Mouse (Mus musculus): ENCODE measurements around the gene Ramp1. TPM values are rescaled to one million over a fixed set of nuclear protein-coding genes. Genes with fewer than 3 reads are reported as not detected.

Ramp1 gene
- 20.2 and 20.9 TPM in 2 replicates for polyA plus RNA-seq (2016; fragmentation: Nextera tagmentation; extraction: Ambion mirVana)

- peak within 1 kb of the TSS; percentile 77 for H3K9ac ChIP-seq
- H3K27ac ChIP-seq (ENCODE audit: poor library complexity, severe bottlenecking), result no peak within 1 kb of the TSS
- H3K9me3 ChIP-seq (replicated peaks), result no peaks in the 10 kb centered on the region
- 3% methylated on average over 36 of the region's 37 CpGs for WGBS
- peak within 1 kb of the TSS; percentile 56 for H3K4me3 ChIP-seq
- peak; percentile 51; the same call in 1 of the 2 replicates for ATAC-seq (ENCODE audit: insufficient number of reproducible peaks, low FRiP score)
- peak within 1 kb of the TSS; percentile 83 for H3K4me2 ChIP-seq
- H3K36me3 ChIP-seq, result no peaks in the 10 kb centered on the region
- H3K27me3 ChIP-seq (replicated peaks), result 0 out of 2 replicates have a peak, but pooled peaks cover 7% of the 10 kb centered on the region
- peaks cover 42% of the 10 kb centered on the region for H3K4me1 ChIP-seq (replicated peaks)
Observed at GRCm38 (mm10) chr1:91179533-91180173, at the start of gene Ramp1. TSS of gene Ramp1 (plus strand) at chr1:91179822.

GRCm38 (mm10) chr1:91137036-91137435 is 42.6 kb upstream of the Ramp1 start:
- Histone ChIP-seq H3K27ac (ENCODE audit: poor library complexity, severe bottlenecking) (no peak overlapping the region), H3K9ac (no peak overlapping the region), H3K9me3 (replicated peaks) (no peaks in the 10 kb centered on the region), H3K27me3 (replicated peaks) (no peaks in the 10 kb centered on the region), H3K36me3 (no peaks in the 10 kb centered on the region), H3K4me3 (no peak overlapping the region), H3K4me1 (replicated peaks) (no peaks in the 10 kb centered on the region), H3K4me2 (no peak overlapping the region)
- WGBS, result 86% methylated on average over 2 of the region's 2 CpGs
- ATAC-seq (ENCODE audit: insufficient number of reproducible peaks, low FRiP score), result no peak

GRCm38 (mm10) chr1:91144813-91145212 is 34.8 kb upstream of the Ramp1 start, which contains the start of gene Rbm44:
TSS of gene Rbm44 (plus strand) at chr1:91145089.
- H3K4me2 ChIP-seq, result peak within 1 kb of the TSS; percentile 46
- no peak; the same call in 1 of the 2 replicates for ATAC-seq (ENCODE audit: insufficient number of reproducible peaks, low FRiP score)
- H3K4me1 ChIP-seq (replicated peaks), result no peaks in the 10 kb centered on the region
- peaks cover 7% of the 10 kb centered on the region; the same call in 1 of the 2 replicates for H3K9me3 ChIP-seq (replicated peaks)
- H3K27me3 ChIP-seq (replicated peaks), result no peaks in the 10 kb centered on the region
- no peak within 1 kb of the TSS for H3K27ac ChIP-seq (ENCODE audit: poor library complexity, severe bottlenecking)
- peak within 1 kb of the TSS; percentile 28 for H3K4me3 ChIP-seq
- H3K36me3 ChIP-seq, result no peaks in the 10 kb centered on the region
- WGBS, result 50% methylated on average over 20 of the region's 20 CpGs
- 0 out of 2 replicates have a peak within 1 kb of the TSS, but pooled peaks have one; percentile 24 for H3K9ac ChIP-seq

- Histone ChIP-seq H3K4me2 (no peak overlapping the region), H3K4me3 (no peak overlapping the region), H3K36me3 (no peaks in the 10 kb centered on the region), H3K27me3 (replicated peaks) (no peaks in the 10 kb centered on the region), H3K9me3 (replicated peaks) (no peaks in the 10 kb centered on the region), H3K9ac (no peak overlapping the region), H3K4me1 (replicated peaks) (no peaks in the 10 kb centered on the region), H3K27ac (ENCODE audit: poor library complexity, severe bottlenecking) (no peak overlapping the region)
- 65% methylated on average over 2 of the region's 2 CpGs for WGBS
- no peak for ATAC-seq (ENCODE audit: insufficient number of reproducible peaks, low FRiP score)
Observed at GRCm38 (mm10) chr1:91151509-91151908, 28.1 kb upstream of the Ramp1 start.

GRCm38 (mm10) chr1:91166798-91167197 is 12.8 kb upstream of the Ramp1 start:
- Histone ChIP-seq H3K36me3 (no peaks in the 10 kb centered on the region), H3K4me3 (no peak overlapping the region), H3K4me2 (no peak overlapping the region), H3K27me3 (replicated peaks) (no peaks in the 10 kb centered on the region), H3K27ac (ENCODE audit: poor library complexity, severe bottlenecking) (no peak overlapping the region), H3K9ac (no peak overlapping the region), H3K9me3 (replicated peaks) (no peaks in the 10 kb centered on the region), H3K4me1 (replicated peaks) (peaks cover 12% of the 10 kb centered on the region; the same call in 1 of the 2 replicates)
- ATAC-seq (ENCODE audit: insufficient number of reproducible peaks, low FRiP score), result no peak
- WGBS, result 78% methylated on average over 6 of the region's 6 CpGs

GRCm38 (mm10) chr1:91169157-91169556 is 10.5 kb upstream of the Ramp1 start:
- Histone ChIP-seq H3K4me1 (replicated peaks) (peaks cover 12% of the 10 kb centered on the region; the same call in 1 of the 2 replicates), H3K9me3 (replicated peaks) (0 out of 2 replicates have a peak, but pooled peaks cover 4% of the 10 kb centered on the region), H3K27me3 (replicated peaks) (no peaks in the 10 kb centered on the region), H3K9ac (no peak overlapping the region), H3K27ac (ENCODE audit: poor library complexity, severe bottlenecking) (no peak overlapping the region), H3K4me3 (no peak overlapping the region), H3K4me2 (no peak overlapping the region), H3K36me3 (0 out of 2 replicates have a peak, but pooled peaks cover 3% of the 10 kb centered on the region)
- no peak for ATAC-seq (ENCODE audit: insufficient number of reproducible peaks, low FRiP score)
- WGBS, result 51% methylated on average over 4 of the region's 4 CpGs

GRCm38 (mm10) chr1:91174796-91175195 is 4.8 kb upstream of the Ramp1 start:
- 0 out of 2 replicates have a peak, but pooled peaks cover 4% of the 10 kb centered on the region for H3K27me3 ChIP-seq (replicated peaks)
- peaks cover 10% of the 10 kb centered on the region; the same call in 1 of the 2 replicates for H3K4me1 ChIP-seq (replicated peaks)
- 83% methylated on average over 5 of the region's 5 CpGs for WGBS
- H3K9ac ChIP-seq, result no peak overlapping the region
- no peak overlapping the region for H3K27ac ChIP-seq (ENCODE audit: poor library complexity, severe bottlenecking)
- 0 out of 2 replicates have a peak, but pooled peaks cover 4% of the 10 kb centered on the region for H3K9me3 ChIP-seq (replicated peaks)
- 0 out of 2 replicates have a peak, but pooled peaks cover 3% of the 10 kb centered on the region for H3K36me3 ChIP-seq
- no peak overlapping the region for H3K4me3 ChIP-seq
- H3K4me2 ChIP-seq, result no peak overlapping the region
- ATAC-seq (ENCODE audit: insufficient number of reproducible peaks, low FRiP score), result no peak

- ATAC-seq (ENCODE audit: insufficient number of reproducible peaks, low FRiP score), result no peak
- H3K27ac ChIP-seq (ENCODE audit: poor library complexity, severe bottlenecking), result no peak overlapping the region
- no peak overlapping the region for H3K4me3 ChIP-seq
- no peak overlapping the region for H3K4me2 ChIP-seq
- H3K4me1 ChIP-seq (replicated peaks), result peaks cover 22% of the 10 kb centered on the region
- H3K9me3 ChIP-seq (replicated peaks), result 0 out of 2 replicates have a peak, but pooled peaks cover 4% of the 10 kb centered on the region
- H3K27me3 ChIP-seq (replicated peaks), result 0 out of 2 replicates have a peak, but pooled peaks cover 7% of the 10 kb centered on the region
- H3K9ac ChIP-seq, result no peak overlapping the region
- 62% methylated on average over 3 of the region's 3 CpGs for WGBS
- 0 out of 2 replicates have a peak, but pooled peaks cover 3% of the 10 kb centered on the region for H3K36me3 ChIP-seq
Observed at GRCm38 (mm10) chr1:91176026-91176425, 3.6 kb upstream of the Ramp1 start.

GRCm38 (mm10) chr1:91176871-91177270 is 2.8 kb upstream of the Ramp1 start:
- no peak for ATAC-seq (ENCODE audit: insufficient number of reproducible peaks, low FRiP score)
- Histone ChIP-seq H3K27me3 (replicated peaks) (0 out of 2 replicates have a peak, but pooled peaks cover 7% of the 10 kb centered on the region), H3K36me3 (0 out of 2 replicates have a peak, but pooled peaks cover 3% of the 10 kb centered on the region), H3K9me3 (replicated peaks) (0 out of 2 replicates have a peak, but pooled peaks cover 4% of the 10 kb centered on the region), H3K9ac (no peak overlapping the region), H3K4me1 (replicated peaks) (peaks cover 30% of the 10 kb centered on the region), H3K4me3 (no peak overlapping the region), H3K4me2 (no peak overlapping the region), H3K27ac (ENCODE audit: poor library complexity, severe bottlenecking) (no peak overlapping the region)
- 51% methylated on average over 4 of the region's 4 CpGs for WGBS

- Histone ChIP-seq H3K27me3 (replicated peaks) (0 out of 2 replicates have a peak, but pooled peaks cover 7% of the 10 kb centered on the region), H3K36me3 (no peaks in the 10 kb centered on the region), H3K9me3 (replicated peaks) (no peaks in the 10 kb centered on the region), H3K4me2 (peak overlapping the region; percentile 83), H3K9ac (no peak overlapping the region), H3K27ac (ENCODE audit: poor library complexity, severe bottlenecking) (no peak overlapping the region), H3K4me1 (replicated peaks) (peaks cover 42% of the 10 kb centered on the region), H3K4me3 (no peak overlapping the region)
- ATAC-seq (ENCODE audit: insufficient number of reproducible peaks, low FRiP score), result peak; percentile 68; the same call in 1 of the 2 replicates
- 26% methylated on average over 5 of the region's 5 CpGs for WGBS
Observed at GRCm38 (mm10) chr1:91179086-91179485, 536 bp upstream of the Ramp1 start.

- ATAC-seq (ENCODE audit: insufficient number of reproducible peaks, low FRiP score), result no peak
- Histone ChIP-seq H3K27ac (ENCODE audit: poor library complexity, severe bottlenecking) (no peak overlapping the region), H3K4me1 (replicated peaks) (peaks cover 42% of the 10 kb centered on the region), H3K9ac (peak overlapping the region; percentile 77), H3K4me3 (peak overlapping the region; percentile 56), H3K9me3 (replicated peaks) (no peaks in the 10 kb centered on the region), H3K27me3 (replicated peaks) (0 out of 2 replicates have a peak, but pooled peaks cover 7% of the 10 kb centered on the region), H3K4me2 (peak overlapping the region; percentile 83), H3K36me3 (no peaks in the 10 kb centered on the region)
- WGBS, result 9% methylated on average over 13 of the region's 14 CpGs
Observed at GRCm38 (mm10) chr1:91180174-91180565, 548 bp downstream of the Ramp1 start.
